Mouse (Mus musculus) CD4-positive, CD25-positive, alpha-beta regulatory T cell, adult 4 months (primary cell): ENCODE results near the gene Ngrn. TPM values are rescaled to one million over a fixed set of nuclear protein-coding genes. Genes with fewer than 3 reads are reported as not detected.

ENCODE experiments used
- ATAC-seq: one replicate; pipeline ENCODE4 v1.8.0; 2017
- polyA plus RNA-seq, 2 experiments: library from polyadenylated mRNA; unstranded; fragments of 100-300 nt; shearing (Covaris generic); gene quantifications; one replicate each; pipeline ENCODE4 v1.2.1; 2017

Gene Ngrn
- polyA plus RNA-seq, 2 experiments from 2014 or later: 28.9 to 34.0 TPM

- ATAC-seq: no peak
These were observed 3.6 kb downstream of the Ngrn start for GRCm38 (mm10) chr7:80264606-80265005.

- no peak for ATAC-seq
These were observed 6.7 kb downstream of the Ngrn start for GRCm38 (mm10) chr7:80267764-80268163.

GRCm38 (mm10) chr7:80268897-80269750, 8.1 kb downstream of the Ngrn start, which contains the start of gene Vps33b:
Gene Vps33b, plus strand, starts transcription at chr7:80269649.
- ATAC-seq: peak; percentile 99

- peak; percentile 2 for ATAC-seq
These were observed 8.8 kb downstream of the Ngrn start for GRCm38 (mm10) chr7:80269751-80270255.

- no peak for ATAC-seq
These were observed 12.4 kb downstream of the Ngrn start for GRCm38 (mm10) chr7:80273456-80273855.

GRCm38 (mm10) chr7:80276374-80276773, 15.4 kb downstream of the Ngrn start:
- no peak for ATAC-seq

- ATAC-seq: no peak
These were observed 19.0 kb downstream of the Ngrn start for GRCm38 (mm10) chr7:80280032-80280431.

GRCm38 (mm10) chr7:80280998-80281397, 20.0 kb downstream of the Ngrn start:
- ATAC-seq: no peak

- no peak for ATAC-seq
These were observed 20.6 kb downstream of the Ngrn start for GRCm38 (mm10) chr7:80281646-80282045.

- ATAC-seq: no peak
These were observed 22.4 kb downstream of the Ngrn start for GRCm38 (mm10) chr7:80283226-80283918.

GRCm38 (mm10) chr7:80284391-80284790, 23.4 kb downstream of the Ngrn start:
- no peak for ATAC-seq

GRCm38 (mm10) chr7:80285725-80286124, 24.7 kb downstream of the Ngrn start:
- ATAC-seq: no peak

GRCm38 (mm10) chr7:80287736-80288135, 26.7 kb downstream of the Ngrn start:
- no peak for ATAC-seq

GRCm38 (mm10) chr7:80294062-80294763, 33.2 kb downstream of the Ngrn start, which contains the start of gene Prc1:
Gene Prc1, plus strand, starts transcription at chr7:80294450.
- ATAC-seq: peak; percentile 94

- ATAC-seq: peak; percentile 12
These were observed 34.0 kb downstream of the Ngrn start for GRCm38 (mm10) chr7:80294764-80295648.

- ATAC-seq: no peak
These were observed 35.4 kb downstream of the Ngrn start for GRCm38 (mm10) chr7:80296462-80296861.

GRCm38 (mm10) chr7:80297041-80297440, 36.0 kb downstream of the Ngrn start:
- ATAC-seq: no peak

GRCm38 (mm10) chr7:80298754-80299153, 37.7 kb downstream of the Ngrn start:
- ATAC-seq: no peak

- peak; percentile 70 for ATAC-seq
These were observed 38.6 kb downstream of the Ngrn start for GRCm38 (mm10) chr7:80299568-80299967.

GRCm38 (mm10) chr7:80301522-80301921, 40.5 kb downstream of the Ngrn start:
- ATAC-seq: no peak

- ATAC-seq: no peak
These were observed 46.8 kb downstream of the Ngrn start for GRCm38 (mm10) chr7:80307766-80308165.

- no peak for ATAC-seq
These were observed 49.8 kb downstream of the Ngrn start for GRCm38 (mm10) chr7:80310771-80311170.
